Comparison of ENCODE assay signal across 7 mouse cellular contexts in genomic region chr7:46030145-46030488, GRCm38 (mm10). TPM values are rescaled to one million over a fixed set of nuclear protein-coding genes. Genes with fewer than 3 reads are reported as not detected.
DNase-seq lines count a peak whose midpoint lies in the region; ATAC-seq and TF ChIP-seq lines count a peak whose summit lies in the region.

Gene Abcc6, minus strand, starts transcription at chr7:46030302.

- peak within 1 kb of the TSS; percentile 16; the same call in 1 of the 2 replicates for H3K9ac ChIP-seq in midbrain, embryonic 12.5 days (replicated peaks)
- no peak within 1 kb of the TSS for H3K9ac ChIP-seq in midbrain, embryonic 14.5 days (replicated peaks; ENCODE audit: low read length)
- 0 out of 2 replicates have a peak within 1 kb of the TSS, but pooled peaks have one; percentile 0 for H3K9ac ChIP-seq in intestine, postnatal 0 days (ENCODE audit: low read depth, low read length)
- H3K9ac ChIP-seq in liver, embryonic 14.5 days (replicated peaks): no peak within 1 kb of the TSS

- H3K27me3 ChIP-seq in midbrain, embryonic 12.5 days: peaks cover 10% of the 10 kb centered on the region
- no peaks in the 10 kb centered on the region for H3K27me3 ChIP-seq in midbrain, embryonic 14.5 days (ENCODE audit: control insufficient read depth, insufficient read depth, low read length)
- no peaks in the 10 kb centered on the region for H3K27me3 ChIP-seq in intestine, postnatal 0 days (replicated peaks; ENCODE audit: control insufficient read depth, insufficient read depth, low read length)
- no peaks in the 10 kb centered on the region for H3K27me3 ChIP-seq in liver, embryonic 14.5 days (ENCODE audit: control insufficient read depth, insufficient read depth, low read length)

- H3K4me3 ChIP-seq in midbrain, embryonic 12.5 days: no peak within 1 kb of the TSS
- H3K4me3 ChIP-seq in midbrain, embryonic 14.5 days (replicated peaks; ENCODE audit: low read depth, low read length): no peak within 1 kb of the TSS
- H3K4me3 ChIP-seq in intestine, postnatal 0 days (ENCODE audit: low read depth, low read length): peak within 1 kb of the TSS; percentile 13; the same call in 1 of the 2 replicates
- H3K4me3 ChIP-seq in liver, embryonic 14.5 days (ENCODE audit: insufficient read depth in 1 of 2, low read depth in 2 of 2, low read length in 2 of 2): peak within 1 kb of the TSS; percentile 11 to 25; a peak in 2 of 4 replicates

- DNase-seq in midbrain, embryonic 14.5 days: no peak
- no peak for DNase-seq in liver, embryonic 14.5 days (ENCODE audit: low read depth in 3 of 3, low spot score in 3 of 3)
- no peak for DNase-seq in cerebellum, postnatal 4 days (ENCODE audit: low spot score in 2 of 2)
- no peak for DNase-seq in layer of hippocampus, postnatal 10 days (ENCODE audit: low spot score in 2 of 2)
- no peak for DNase-seq in natural killer cell, adult 2 months (ENCODE audit: low spot score in 2 of 2)

- no peaks in the 10 kb centered on the region for H3K9me3 ChIP-seq in midbrain, embryonic 12.5 days
- H3K9me3 ChIP-seq in midbrain, embryonic 14.5 days (ENCODE audit: control insufficient read depth, low read length): no peaks in the 10 kb centered on the region
- no peaks in the 10 kb centered on the region for H3K9me3 ChIP-seq in intestine, postnatal 0 days (ENCODE audit: control insufficient read depth)
- H3K9me3 ChIP-seq in liver, embryonic 14.5 days (ENCODE audit: control insufficient read depth, low read length): no peaks in the 10 kb centered on the region

- no peak within 1 kb of the TSS for H3K27ac ChIP-seq in midbrain, embryonic 12.5 days (replicated peaks)
- H3K27ac ChIP-seq in midbrain, embryonic 14.5 days (replicated peaks; ENCODE audit: low read depth, low read length): no peak within 1 kb of the TSS
- peak within 1 kb of the TSS; percentile 84 for H3K27ac ChIP-seq in intestine, postnatal 0 days (ENCODE audit: low read depth, low read length)
- no peak within 1 kb of the TSS for H3K27ac ChIP-seq in liver, embryonic 14.5 days

- TF ChIP-seq CTCF in intestine, postnatal 0 days (IDR thresholded peaks at IDR 0.05; ENCODE audit: low read depth): peak; percentile 39; the same call in 1 of the 2 replicates
- no peak for TF ChIP-seq CTCF in liver, embryonic 14.5 days (IDR thresholded peaks at IDR 0.05; ENCODE audit: low read depth)

- WGBS in midbrain, embryonic 12.5 days: 7% methylated on average over 11 of the region's 11 CpGs
- WGBS in midbrain, embryonic 14.5 days: 5% methylated on average over 11 of the region's 11 CpGs
- WGBS in intestine, postnatal 0 days: 3% methylated on average over 11 of the region's 11 CpGs
- WGBS in liver, embryonic 14.5 days (ENCODE audit: insufficient replicate concordance): 39% methylated on average over 11 of the region's 11 CpGs

- H3K36me3 ChIP-seq in midbrain, embryonic 12.5 days: no peaks in the 10 kb centered on the region
- no peaks in the 10 kb centered on the region for H3K36me3 ChIP-seq in midbrain, embryonic 14.5 days (ENCODE audit: control insufficient read depth, insufficient read depth, low read length)
- 0 out of 2 replicates have a peak, but pooled peaks cover 3% of the 10 kb centered on the region for H3K36me3 ChIP-seq in intestine, postnatal 0 days (ENCODE audit: control insufficient read depth, insufficient read depth)
- no peaks in the 10 kb centered on the region for H3K36me3 ChIP-seq in liver, embryonic 14.5 days (replicated peaks; ENCODE audit: control insufficient read depth, insufficient read depth, low read depth)

- no peak for ATAC-seq in midbrain, embryonic 12.5 days (ENCODE audit: low FRiP score, low read depth)
- ATAC-seq in midbrain, embryonic 14.5 days (ENCODE audit: low FRiP score, low TSS enrichment): no peak
- ATAC-seq in intestine, postnatal 0 days: peak; percentile 84
- peak; percentile 45 for ATAC-seq in liver, embryonic 14.5 days (ENCODE audit: insufficient read depth)

- TF ChIP-seq EP300 in liver, embryonic 14.5 days (IDR thresholded peaks at IDR 0.05; ENCODE audit: low read depth): no peak

- peaks cover 12% of the 10 kb centered on the region for H3K4me1 ChIP-seq in midbrain, embryonic 12.5 days
- peaks cover 9% of the 10 kb centered on the region for H3K4me1 ChIP-seq in midbrain, embryonic 14.5 days (ENCODE audit: control insufficient read depth, insufficient read depth, low read length)
- peaks cover 12% of the 10 kb centered on the region; the same call in 1 of the 2 replicates for H3K4me1 ChIP-seq in intestine, postnatal 0 days (replicated peaks; ENCODE audit: control insufficient read depth, insufficient read depth, low read length)
- H3K4me1 ChIP-seq in liver, embryonic 14.5 days (replicated peaks; ENCODE audit: control insufficient read depth in 2 of 2, insufficient read depth in 2 of 2, low read length in 1 of 2): peaks cover 15 to 38% of the 10 kb centered on the region in 2 experiments

- peak within 1 kb of the TSS; percentile 24; the same call in 1 of the 2 replicates for H3K4me2 ChIP-seq in midbrain, embryonic 12.5 days (replicated peaks)
- H3K4me2 ChIP-seq in midbrain, embryonic 14.5 days (ENCODE audit: low read length): no peak within 1 kb of the TSS
- peak within 1 kb of the TSS; percentile 54 for H3K4me2 ChIP-seq in intestine, postnatal 0 days (replicated peaks; ENCODE audit: low read depth)
- peak within 1 kb of the TSS; percentile 37 for H3K4me2 ChIP-seq in liver, embryonic 14.5 days (ENCODE audit: low read depth)

RNA-seq across cellular contexts. Expression of gene Abcc6, which starts in this region (rescaled TPM):
- polyA plus RNA-seq in midbrain, embryonic 12.5 days (2016; fragmentation: Nextera tagmentation; extraction: Ambion mirVana): 0.58 and 0.59 TPM in 2 replicates
- 0.12 and 0.24 TPM in 2 replicates for polyA plus RNA-seq in midbrain, embryonic 14.5 days (2014; fragmentation: Nextera tagmentation; extraction: Ambion mirVana)
- 5.3 and 7.1 TPM in 2 replicates for polyA plus RNA-seq in intestine, postnatal 0 days (2015; fragmentation: Nextera tagmentation; extraction: Ambion mirVana)
- 12.0 and 12.4 TPM in 2 replicates for polyA plus RNA-seq in liver, embryonic 14.5 days (2012; rRNA removed)
- polyA plus RNA-seq in liver, embryonic 14.5 days (2014; fragmentation: Nextera tagmentation; extraction: Ambion mirVana): 4.1 and 7.8 TPM in 2 replicates
- 1 to 10 TPM; 3.3 to 6.0 TPM for total RNA-seq in layer of hippocampus, postnatal 10 days (2021)

Comparison
In these comparisons a context has a peak if more than half of its experiments do, and no peak if none do; other contexts are left out.
1. H3K9ac ChIP-seq: peak in midbrain, embryonic 12.5 days (single experiment) and intestine, postnatal 0 days (single experiment); none in midbrain, embryonic 14.5 days (single experiment) and liver, embryonic 14.5 days (single experiment).
2. ATAC-seq: peak in intestine, postnatal 0 days (single experiment) and liver, embryonic 14.5 days (single experiment); none in midbrain, embryonic 12.5 days (single experiment) and midbrain, embryonic 14.5 days (single experiment).
3. H3K4me3 ChIP-seq: peak in intestine, postnatal 0 days (single experiment) and liver, embryonic 14.5 days (2 of 2); none in midbrain, embryonic 12.5 days (single experiment) and midbrain, embryonic 14.5 days (single experiment).